Mouse (Mus musculus): Measurements from ENCODE around the gene Abhd12.
"Not testable (repeated sequence)": the region's sequence is repeated elsewhere in the genome, so short reads cannot be mapped to it uniquely, and the experiment has no call there.

Abhd12 gene

DNA sequence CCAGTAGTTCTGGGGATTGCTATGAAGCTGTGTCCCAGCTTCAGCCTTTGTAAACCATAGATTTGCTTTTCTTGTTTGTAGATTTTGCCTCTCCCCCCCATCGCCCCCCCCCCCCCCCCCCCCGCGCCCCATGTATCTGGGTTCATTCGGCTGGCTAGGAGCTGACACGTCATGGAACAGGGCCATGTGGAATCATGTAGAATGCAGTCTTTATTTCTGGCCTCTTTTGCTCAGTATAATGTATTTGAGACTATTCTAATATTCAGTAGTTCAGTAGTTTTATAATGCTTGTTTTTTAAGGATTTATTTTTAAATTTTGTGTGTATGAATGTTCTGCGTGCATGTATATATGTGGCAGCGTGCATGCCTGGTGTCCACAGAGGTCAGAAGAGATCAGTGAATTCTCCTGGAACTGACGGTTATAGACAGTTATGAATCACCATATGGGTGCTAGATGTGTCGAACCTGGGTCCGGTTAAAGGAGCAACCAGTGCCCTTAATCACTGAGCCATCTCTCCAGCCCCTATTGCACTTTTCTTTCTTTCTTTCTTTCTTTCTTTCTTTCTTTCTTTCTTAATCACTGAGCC, 5.8 kb upstream of the Abhd12 start:
- no peak for DNase-seq (ENCODE audit: low read depth, low spot score)

DNA sequence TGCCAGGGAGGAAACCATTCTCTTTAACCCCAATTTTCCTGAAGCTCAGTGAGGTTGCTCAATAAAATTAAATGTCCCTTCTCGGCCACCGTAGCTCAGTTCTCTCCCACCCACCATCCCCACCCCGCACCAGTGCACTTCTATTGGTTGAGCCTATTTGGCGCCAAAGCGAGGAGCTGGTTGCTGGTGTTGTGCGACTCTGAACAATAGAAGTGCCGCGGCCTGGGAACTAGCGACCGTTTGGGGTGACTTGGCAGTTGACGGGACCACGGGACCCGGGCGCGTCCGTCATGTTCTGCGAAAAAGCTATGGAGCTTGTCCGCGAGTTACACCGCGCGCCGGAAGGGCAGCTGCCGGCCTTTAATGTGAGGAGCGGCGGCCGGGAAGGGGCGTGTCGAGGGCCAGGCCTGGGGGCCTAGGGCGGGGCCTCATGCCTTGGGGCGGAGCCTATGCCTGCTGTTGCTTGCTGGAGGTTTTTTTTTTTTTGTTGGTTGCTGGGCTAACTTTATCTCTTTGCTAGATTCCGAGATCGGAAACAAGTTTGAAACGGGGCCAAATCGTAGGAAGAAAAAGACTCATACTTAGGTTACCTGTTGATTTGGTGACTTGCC, 5.0 kb upstream of the Abhd12 start:
- DNase-seq (ENCODE audit: low read depth, low spot score): peak; percentile 93

GRCm38 (mm10) chr2:150908881-150909280, 4.3 kb upstream of the Abhd12 start:
- DNase-seq (ENCODE audit: low read depth, low spot score): not testable (repeated sequence)

DNA sequence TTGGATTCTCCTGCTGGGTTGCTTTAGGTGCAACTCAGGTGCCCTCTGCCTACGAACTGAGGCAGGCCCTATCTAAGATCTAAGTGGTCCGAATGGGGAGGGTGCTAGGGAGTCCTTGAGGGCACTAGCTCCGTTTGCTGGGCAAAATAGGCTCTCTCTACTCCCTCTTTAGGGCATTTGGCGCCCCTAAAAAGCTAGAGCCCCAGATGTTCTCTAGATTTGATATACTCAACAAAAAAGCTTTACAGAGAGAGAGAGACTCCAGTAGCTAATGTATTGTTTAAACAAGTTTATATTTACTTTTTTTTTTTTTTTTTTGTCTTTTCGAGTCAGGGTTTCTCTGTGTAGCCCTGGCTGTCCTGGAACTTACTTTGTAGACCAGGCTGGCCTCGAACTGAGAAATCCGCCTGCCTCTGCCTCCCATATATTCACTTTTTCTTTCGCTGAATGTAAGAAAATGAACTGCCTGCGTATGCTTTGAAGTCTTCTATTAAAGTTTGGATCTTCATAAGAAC, 452 bp upstream of the Abhd12 start, which contains the start of gene Gins1:
Gene Gins1 (plus strand): TSS at position 465 of the 515 bp plus-strand sequence.
- no peak for DNase-seq (ENCODE audit: low read depth, low spot score)

GRCm38 (mm10) chr2:150902347-150902746, 2.2 kb downstream of the Abhd12 start:
- DNase-seq (ENCODE audit: low read depth, low spot score): no peak

DNA sequence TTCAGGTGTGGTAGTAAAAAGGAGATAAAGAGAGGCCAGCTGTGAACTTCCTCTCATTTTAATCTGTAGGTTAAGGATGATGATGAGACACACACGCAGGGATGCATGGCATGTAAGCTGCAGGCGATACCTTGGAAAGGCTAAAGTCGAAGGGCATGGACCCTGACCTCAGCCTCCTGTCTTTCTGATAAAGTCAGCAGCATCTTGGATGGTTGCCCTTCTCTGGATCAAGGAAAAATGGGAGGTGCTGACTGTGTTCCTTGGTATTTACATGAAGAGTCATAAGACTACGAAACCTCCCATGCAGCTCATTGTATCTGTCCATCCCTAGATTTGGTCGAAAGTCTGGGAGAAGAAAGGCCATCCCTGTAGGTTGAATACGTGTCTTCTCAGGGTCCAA, 4.2 kb downstream of the Abhd12 start:
- DNase-seq (ENCODE audit: low read depth, low spot score): no peak

- no peak for DNase-seq (ENCODE audit: low read depth, low spot score)
These were observed 8.8 kb downstream of the Abhd12 start for GRCm38 (mm10) chr2:150895691-150896252.

GRCm38 (mm10) chr2:150894617-150895267, 9.8 kb downstream of the Abhd12 start:
- DNase-seq (ENCODE audit: low read depth, low spot score): no peak

GRCm38 (mm10) chr2:150887370-150887769, 17.2 kb downstream of the Abhd12 start:
- DNase-seq (ENCODE audit: low read depth, low spot score): no peak

DNA sequence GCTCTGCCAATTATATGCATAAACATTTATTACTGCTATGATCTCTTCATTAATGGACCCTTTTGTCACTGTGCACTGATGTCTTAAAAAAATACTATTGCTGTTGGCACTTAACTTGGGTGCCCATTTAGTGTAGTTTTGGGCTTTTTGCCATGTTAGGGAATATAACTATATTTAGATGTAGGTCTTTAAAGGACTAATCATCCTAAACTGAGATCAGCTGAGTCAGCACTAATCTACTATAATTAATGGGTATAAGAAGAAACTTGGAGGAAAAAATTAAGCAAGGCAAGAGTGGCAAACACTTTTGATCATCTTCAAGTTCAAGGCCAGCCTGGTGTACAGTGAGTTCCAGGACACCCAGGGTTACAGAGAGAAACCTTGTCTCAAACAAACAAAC, 18.2 kb downstream of the Abhd12 start:
- no peak for DNase-seq (ENCODE audit: low read depth, low spot score)

- DNase-seq (ENCODE audit: low read depth, low spot score): no peak
These were observed 18.7 kb downstream of the Abhd12 start for GRCm38 (mm10) chr2:150885814-150886213.

DNA sequence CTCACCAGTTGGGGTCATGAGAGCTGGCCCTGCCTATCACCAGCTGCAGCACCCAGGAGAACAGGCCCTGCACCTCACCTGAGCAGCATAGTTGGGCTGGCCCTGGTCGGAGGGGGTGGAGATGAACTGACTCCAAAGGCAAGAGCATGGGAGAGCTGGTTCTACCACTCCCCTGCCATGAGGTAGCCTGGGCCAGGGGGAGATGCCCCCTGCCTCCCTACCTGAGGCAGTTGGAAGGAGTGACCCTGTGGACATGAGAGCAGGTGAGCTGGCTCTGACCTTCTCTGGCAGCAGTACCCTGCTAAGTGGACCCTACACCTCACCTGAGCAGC, 19.8 kb downstream of the Abhd12 start:
- DNase-seq (ENCODE audit: low read depth, low spot score): no peak

- no peak for DNase-seq (ENCODE audit: low read depth, low spot score)
These were observed 20.3 kb downstream of the Abhd12 start for GRCm38 (mm10) chr2:150884075-150884778.

DNA sequence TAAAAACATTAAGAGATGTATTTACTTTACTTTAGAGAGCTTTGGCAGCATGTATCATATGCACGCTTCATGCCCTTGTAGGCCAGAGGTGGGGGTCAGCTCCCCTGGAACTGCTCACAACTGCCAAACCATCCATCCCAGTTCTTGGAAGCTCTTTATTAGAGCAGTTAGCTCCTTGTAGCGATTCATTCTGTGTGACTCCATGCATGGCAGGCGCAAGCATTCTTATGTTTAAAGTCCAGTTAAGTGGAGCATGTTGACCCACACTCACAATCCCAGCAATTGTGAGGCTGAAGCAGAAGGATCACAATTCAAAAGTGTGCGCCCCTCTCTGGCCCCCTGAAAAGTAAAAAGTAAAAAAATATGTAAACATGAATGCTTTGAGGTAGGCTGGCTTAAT, 27.0 kb downstream of the Abhd12 start:
- DNase-seq (ENCODE audit: low read depth, low spot score): no peak

GRCm38 (mm10) chr2:150875226-150875625, 29.3 kb downstream of the Abhd12 start:
- DNase-seq (ENCODE audit: low read depth, low spot score): no peak

GRCm38 (mm10) chr2:150874508-150874907, 30.0 kb downstream of the Abhd12 start:
- DNase-seq (ENCODE audit: low read depth, low spot score): no peak

GRCm38 (mm10) chr2:150869446-150869845, 35.1 kb downstream of the Abhd12 start:
- no peak for DNase-seq (ENCODE audit: low read depth, low spot score)

DNA sequence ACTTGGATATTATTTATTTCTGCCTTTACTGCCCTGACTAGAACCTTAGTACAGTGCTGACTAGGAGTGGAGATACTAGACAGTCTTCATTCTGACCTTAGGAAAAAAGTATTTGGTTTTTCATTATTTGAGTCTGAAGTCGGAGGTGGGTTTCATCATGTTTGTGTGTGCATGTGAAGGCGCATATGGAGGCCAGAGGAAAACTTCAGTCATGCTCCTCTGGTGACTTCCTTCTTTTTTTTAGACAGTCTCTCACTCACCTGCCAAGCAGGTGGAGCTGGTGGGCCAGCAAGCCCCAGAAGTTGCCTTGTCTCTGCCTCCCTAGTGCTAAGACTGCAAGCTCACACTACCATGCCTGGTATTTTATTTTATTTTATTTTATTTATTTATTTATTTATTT, 37.5 kb downstream of the Abhd12 start:
- DNase-seq (ENCODE audit: low read depth, low spot score): no peak

DNA sequence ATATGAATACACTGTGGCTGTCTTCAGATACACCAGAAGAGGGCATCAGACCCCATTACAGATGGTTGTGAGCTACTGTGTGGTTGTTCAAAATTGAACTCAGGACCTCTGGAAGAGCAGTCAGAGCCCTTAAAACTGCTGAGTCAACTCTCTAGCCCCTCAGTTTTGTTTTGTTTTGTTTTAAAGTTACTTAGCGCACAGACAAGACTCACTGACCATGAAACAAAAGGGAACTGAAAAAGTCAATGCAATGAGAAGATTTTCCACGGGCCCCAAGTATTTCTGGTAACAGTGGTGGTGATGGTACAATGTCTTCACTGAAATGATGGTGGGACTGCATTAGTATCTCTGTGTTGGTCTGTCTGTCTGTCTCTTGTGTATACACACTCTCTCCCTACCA, 43.4 kb downstream of the Abhd12 start:
- DNase-seq (ENCODE audit: low read depth, low spot score): no peak

- no peak for DNase-seq (ENCODE audit: low read depth, low spot score)
These were observed 44.7 kb downstream of the Abhd12 start for GRCm38 (mm10) chr2:150859709-150860470.

- no peak for DNase-seq (ENCODE audit: low read depth, low spot score)
These were observed 45.6 kb downstream of the Abhd12 start for GRCm38 (mm10) chr2:150858724-150859487.

All from embryo, embryonic 11.5 days (tissue).